Mouse (Mus musculus) lung, postnatal 0 days (tissue): ENCODE measurements at regions not wholly inside any gene's neighbourhood (a gene's known extent, or its start where the extent isn't known, plus 50 kb on each side); places are given as distances from the start of the nearest gene placed in this dataset.

Experiments used
- ATAC-seq: fragments of 200-750 bp; cut with Nextera tagmentation; 2 replicates; pipeline ENCODE4 v1.8.0; 2017; ENCODE audit warnings: moderate library complexity
- DNase-seq: peaks from one replicate; pipeline ENCODE4 v3.0.0-alpha.2; 2016; ENCODE audit warnings: low spot score
- H3K27ac ChIP-seq: fragments of 300-500 bp; sonication (generic); 2 replicates; pipeline ENCODE4 v1.5.1; 2014; ENCODE audit warnings: antibody characterized with exemption, mild to moderate bottlenecking, low read length, mixed read lengths
- H3K27me3 ChIP-seq: fragments of 300-500 bp; sonication (generic); replicated peaks from 2 replicates; pipeline ENCODE4 v1.6.1; 2014; ENCODE audit warnings: low read length, mixed read lengths; ENCODE audit not compliant: insufficient read depth
- H3K36me3 ChIP-seq: fragments of 300-500 bp; sonication (generic); 2 replicates; pipeline ENCODE4 v1.6.1; 2014; ENCODE audit warnings: low read length, mixed read lengths; ENCODE audit not compliant: insufficient read depth
- H3K4me1 ChIP-seq: fragments of 300-500 bp; sonication (generic); 2 replicates; pipeline ENCODE4 v1.6.1; 2014; ENCODE audit warnings: antibody characterized with exemption, low read depth, low read length, mixed read lengths; ENCODE audit not compliant: insufficient read depth
- H3K4me2 ChIP-seq: fragments of 300-500 bp; sonication (generic); replicated peaks from 2 replicates; pipeline ENCODE4 v1.6.1; 2014; ENCODE audit warnings: low read depth, mild to moderate bottlenecking, low read length, moderate library complexity, mixed read lengths
- H3K4me3 ChIP-seq: fragments of 300-500 bp; sonication (generic); 2 replicates; pipeline ENCODE4 v1.5.1; 2014; ENCODE audit warnings: low read depth, low read length
- H3K9ac ChIP-seq: fragments of 300-500 bp; sonication (generic); replicated peaks from 2 replicates; pipeline ENCODE4 v1.6.1; 2014; ENCODE audit warnings: low read depth, mild to moderate bottlenecking
- H3K9me3 ChIP-seq: fragments of 300-500 bp; sonication (generic); 2 replicates; pipeline ENCODE4 v1.6.1; 2016; ENCODE audit warnings: low read length, mixed read lengths
- CTCF ChIP-seq: IDR thresholded peaks from 2 replicates; pipeline ENCODE4 v1.5.1; 2016; ENCODE audit warnings: antibody characterized with exemption, mild to moderate bottlenecking
- EP300 ChIP-seq: IDR thresholded peaks from 2 replicates; pipeline ENCODE4 v1.6.1; 2016; ENCODE audit warnings: antibody characterized with exemption, mild to moderate bottlenecking, control low read depth
- WGBS: fragments of 180-500 bp; shearing (Covaris S2); extraction: QIAGEN DNeasy Blood & Tissue Kit; methylation state at CpG from one replicate; pipeline ENCODE4 v1.1.7; 2014; 5-methylcytosine and 5-hydroxymethylcytosine counted together

DNA sequence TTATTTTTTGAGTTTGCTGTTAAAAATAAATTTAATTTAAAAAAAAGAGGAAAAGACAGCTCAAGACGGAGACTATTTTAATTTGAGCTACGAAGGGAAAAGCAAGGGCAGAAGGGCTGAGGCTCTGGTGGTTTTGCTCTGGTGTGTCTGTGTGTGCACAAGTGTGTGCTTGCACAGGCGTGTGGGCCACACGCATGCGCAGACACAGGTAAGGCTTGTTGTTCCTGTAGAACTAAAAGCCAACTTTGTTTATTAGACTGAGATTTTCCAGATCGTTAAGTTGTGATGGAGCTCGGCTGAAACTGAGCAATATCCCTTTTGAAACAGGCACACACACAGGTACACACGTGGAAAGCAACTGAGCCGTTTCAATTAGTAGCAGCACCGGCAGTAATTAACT is 183.1 kb downstream of the Cdc5l start:
- H3K4me1 ChIP-seq = no peaks in the 10 kb centered on the region
- WGBS = 83% methylated on average over 10 of the region's 10 CpGs
- no peak overlapping the region for H3K27ac ChIP-seq
- no peaks in the 10 kb centered on the region for H3K36me3 ChIP-seq
- no peaks in the 10 kb centered on the region for H3K9me3 ChIP-seq
- H3K4me2 ChIP-seq = no peak overlapping the region
- no peaks in the 10 kb centered on the region for H3K27me3 ChIP-seq
- no peak overlapping the region for H3K9ac ChIP-seq
- TF ChIP-seq CTCF = no peak
- TF ChIP-seq EP300 = no peak
- DNase-seq (no peak), ATAC-seq (no peak)
- H3K4me3 ChIP-seq = no peak overlapping the region

- Histone ChIP-seq H3K36me3 (no peaks in the 10 kb centered on the region), H3K27ac (no peak overlapping the region), H3K4me2 (no peak overlapping the region), H3K27me3 (no peaks in the 10 kb centered on the region), H3K4me1 (no peaks in the 10 kb centered on the region), H3K9ac (no peak overlapping the region), H3K9me3 (no peaks in the 10 kb centered on the region), H3K4me3 (no peak overlapping the region)
- WGBS = 45% methylated on average over 29 of the region's 29 CpGs
- DNase-seq (peak; percentile 62), ATAC-seq (peak; percentile 52)
- TF ChIP-seq EP300 = no peak
- no peak for TF ChIP-seq CTCF
Measured at GRCm38 (mm10) chr17:45247142-45248137, 186.1 kb downstream of the Cdc5l start.

- Histone ChIP-seq H3K4me1 (no peaks in the 10 kb centered on the region), H3K27ac (no peak overlapping the region), H3K9ac (no peak overlapping the region), H3K4me3 (no peak overlapping the region), H3K4me2 (0 out of 2 replicates have a peak overlapping the region, but pooled peaks have one; percentile 22), H3K9me3 (no peaks in the 10 kb centered on the region), H3K36me3 (no peaks in the 10 kb centered on the region), H3K27me3 (no peaks in the 10 kb centered on the region)
- ATAC-seq (peak; percentile 45), DNase-seq (peak; percentile 19)
- WGBS = 39% methylated on average over 10 of the region's 10 CpGs
- no peak for TF ChIP-seq CTCF
- TF ChIP-seq EP300 = no peak
Measured at GRCm38 (mm10) chr17:45244870-45245269, 188.7 kb downstream of the Cdc5l start.

DNA sequence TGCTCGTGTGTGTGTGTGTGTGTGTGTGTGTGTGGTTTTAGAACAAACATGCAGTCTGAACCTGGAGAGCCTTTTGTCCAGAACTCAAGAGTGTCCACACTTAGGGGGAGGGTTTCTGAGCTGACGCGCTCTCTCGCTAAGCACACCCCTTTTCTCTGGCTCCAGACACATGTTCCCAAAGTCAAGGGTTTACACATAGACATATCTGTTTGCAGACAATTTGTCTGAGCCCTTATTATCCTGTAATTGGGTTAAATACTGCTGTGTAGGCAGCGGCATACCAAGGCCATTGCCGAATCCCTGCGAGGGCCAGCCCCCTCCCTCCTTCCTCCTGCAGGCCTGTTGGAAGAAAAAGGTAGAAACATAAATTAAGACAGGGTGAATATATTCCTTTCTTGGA is 190.4 kb downstream of the Cdc5l start:
- 39% methylated on average over 7 of the region's 7 CpGs for WGBS
- Histone ChIP-seq H3K4me2 (no peak overlapping the region), H3K4me1 (no peaks in the 10 kb centered on the region), H3K27me3 (no peaks in the 10 kb centered on the region), H3K36me3 (no peaks in the 10 kb centered on the region), H3K9ac (no peak overlapping the region), H3K9me3 (no peaks in the 10 kb centered on the region), H3K27ac (no peak overlapping the region), H3K4me3 (no peak overlapping the region)
- ATAC-seq (peak; percentile 66), DNase-seq (peak; percentile 59)
- TF ChIP-seq EP300 (no peak), CTCF (no peak)

DNA sequence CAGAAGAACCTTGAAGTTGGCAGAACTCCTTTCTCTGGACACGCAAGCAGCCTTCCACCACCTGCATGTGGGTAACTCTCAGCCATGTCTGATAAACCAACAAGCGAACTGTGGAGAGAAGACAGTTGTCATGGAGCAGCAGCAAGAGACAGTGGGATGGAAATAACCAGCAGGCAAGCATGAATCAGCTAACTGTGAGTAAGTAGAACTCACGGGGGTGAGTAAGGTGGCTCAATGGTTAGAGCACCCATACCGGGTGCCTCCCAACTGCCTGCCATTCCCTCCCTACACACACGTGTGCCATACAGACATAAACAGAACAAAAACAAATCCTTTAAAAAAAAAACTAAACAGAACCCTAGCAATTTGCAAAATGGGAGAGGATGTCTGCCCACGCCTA is 191.5 kb downstream of the Cdc5l start:
- no peaks in the 10 kb centered on the region for H3K9me3 ChIP-seq
- no peak overlapping the region for H3K4me3 ChIP-seq
- H3K4me1 ChIP-seq = no peaks in the 10 kb centered on the region
- ATAC-seq = no peak
- no peak overlapping the region for H3K27ac ChIP-seq
- H3K36me3 ChIP-seq = no peaks in the 10 kb centered on the region
- no peak for TF ChIP-seq CTCF
- TF ChIP-seq EP300 = no peak
- no peaks in the 10 kb centered on the region for H3K27me3 ChIP-seq
- no peak overlapping the region for H3K9ac ChIP-seq
- WGBS = 85% methylated on average over 6 of the region's 6 CpGs
- no peak for DNase-seq
- no peak overlapping the region for H3K4me2 ChIP-seq

DNA sequence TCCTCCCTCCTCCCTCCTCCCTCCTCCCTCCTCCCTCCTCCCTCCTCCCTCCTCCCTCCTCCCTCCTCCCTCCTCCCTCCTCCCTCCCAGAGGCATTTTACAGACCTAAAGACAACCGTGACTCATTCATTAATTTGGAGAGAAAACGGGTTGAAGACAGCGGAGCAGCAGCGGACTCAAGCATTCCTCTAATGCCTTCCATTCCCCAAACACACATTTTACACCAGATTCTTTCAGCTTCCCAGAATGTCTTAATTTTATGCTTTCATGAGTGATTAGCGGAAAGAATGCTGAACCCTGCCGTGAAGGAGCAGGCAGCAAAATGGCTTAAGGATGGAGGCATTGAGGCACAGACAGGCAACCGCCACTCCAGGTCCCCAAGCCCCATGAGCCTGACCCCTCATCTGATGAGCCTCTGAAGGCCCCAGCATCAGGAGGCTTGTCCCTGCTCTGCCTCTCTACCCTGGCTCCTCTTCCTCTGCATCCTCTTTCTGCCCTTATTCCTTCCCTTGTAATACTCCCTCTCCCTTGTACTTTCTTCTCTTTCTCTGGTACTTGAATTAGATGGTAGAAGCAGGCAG is 192.5 kb downstream of the Cdc5l start:
- ATAC-seq (no peak), DNase-seq (no peak)
- Histone ChIP-seq H3K27me3 (no peaks in the 10 kb centered on the region), H3K9me3 (no peaks in the 10 kb centered on the region), H3K9ac (no peak overlapping the region), H3K4me1 (no peaks in the 10 kb centered on the region), H3K27ac (no peak overlapping the region), H3K4me2 (no peak overlapping the region), H3K36me3 (no peaks in the 10 kb centered on the region), H3K4me3 (no peak overlapping the region)
- 57% methylated on average over 7 of the region's 7 CpGs for WGBS
- no peak for TF ChIP-seq CTCF
- no peak for TF ChIP-seq EP300
